Mouse (Mus musculus) monocyte, adult 2 months (primary cell): ENCODE results near the gene Ndufaf3.

Experiments used
- DNase-seq, 2 experiments: peaks; one replicate each; pipeline ENCODE4 v3.0.0; 2022; ENCODE audit warnings: low spot score in 2 of 2, low read depth in 1 of 2

Ndufaf3 gene

GRCm38 (mm10) chr9:108566815-108567776, at the start of gene Ndufaf3:
Ndufaf3 (minus strand) TSS chr9:108567434.
- DNase-seq, result peak; percentile 90 to 93

GRCm38 (mm10) chr9:108611488-108611887, 44.3 kb upstream of the Ndufaf3 start:
- no peak for DNase-seq

GRCm38 (mm10) chr9:108608889-108609288, 41.7 kb upstream of the Ndufaf3 start:
- no peak for DNase-seq

GRCm38 (mm10) chr9:108607929-108608328, 40.7 kb upstream of the Ndufaf3 start:
- DNase-seq, result peak in 1 of 2 experiments; percentile 12

- no peak for DNase-seq
Measured at GRCm38 (mm10) chr9:108601986-108602385, 34.8 kb upstream of the Ndufaf3 start.

- no peak for DNase-seq
Measured at GRCm38 (mm10) chr9:108600011-108600410, 32.8 kb upstream of the Ndufaf3 start.

GRCm38 (mm10) chr9:108599021-108599566, 31.9 kb upstream of the Ndufaf3 start:
- DNase-seq, result no peak

- DNase-seq, result no peak
Measured at GRCm38 (mm10) chr9:108596998-108597764, 29.9 kb upstream of the Ndufaf3 start, which contains the start of gene P4htm. P4htm (minus strand) TSS chr9:108597667.

- DNase-seq, result no peak
Measured at GRCm38 (mm10) chr9:108594354-108594753, 27.1 kb upstream of the Ndufaf3 start.

GRCm38 (mm10) chr9:108591462-108591861, 24.2 kb upstream of the Ndufaf3 start:
- DNase-seq, result no peak

GRCm38 (mm10) chr9:108589229-108589628, 22.0 kb upstream of the Ndufaf3 start:
- DNase-seq, result no peak

GRCm38 (mm10) chr9:108587571-108588180, 20.4 kb upstream of the Ndufaf3 start:
- no peak for DNase-seq

GRCm38 (mm10) chr9:108579344-108579690, 12.1 kb upstream of the Ndufaf3 start:
- no peak for DNase-seq

GRCm38 (mm10) chr9:108578545-108579343, 11.5 kb upstream of the Ndufaf3 start, which contains the start of gene Wdr6:
Wdr6 (minus strand) TSS chr9:108578739.
- DNase-seq, result peak in 1 of 2 experiments; percentile 56

GRCm38 (mm10) chr9:108577934-108578544, 10.8 kb upstream of the Ndufaf3 start:
- no peak for DNase-seq

- no peak for DNase-seq
Measured at GRCm38 (mm10) chr9:108577025-108577424, 9.8 kb upstream of the Ndufaf3 start.

GRCm38 (mm10) chr9:108575321-108576297, 8.4 kb upstream of the Ndufaf3 start:
- DNase-seq, result no peak

- DNase-seq, result no peak
Measured at GRCm38 (mm10) chr9:108574921-108575320, 7.7 kb upstream of the Ndufaf3 start.
